Mouse (Mus musculus) small intestine, adult 2 months (tissue): ENCODE measurements around the gene Wdr5b.

Experiments used
- CTCF ChIP-seq: fragments of 200-500 bp; IDR thresholded peaks from 2 replicates; pipeline ENCODE4 v1.5.1; 2012; ENCODE audit warnings: low read depth, mild to moderate bottlenecking, control low read depth, inconsistent platforms, low read length, moderate library complexity, mixed read lengths; ENCODE audit not compliant: insufficient replicate concordance, insufficient read length; ENCODE audit errors: extremely low read depth
- POLR2A ChIP-seq: fragments of 200-500 bp; IDR thresholded peaks from 2 replicates; pipeline ENCODE4 v1.6.1; 2012; ENCODE audit warnings: low read depth, mild to moderate bottlenecking, control low read depth, inconsistent platforms, low read length, moderate library complexity

DNA sequence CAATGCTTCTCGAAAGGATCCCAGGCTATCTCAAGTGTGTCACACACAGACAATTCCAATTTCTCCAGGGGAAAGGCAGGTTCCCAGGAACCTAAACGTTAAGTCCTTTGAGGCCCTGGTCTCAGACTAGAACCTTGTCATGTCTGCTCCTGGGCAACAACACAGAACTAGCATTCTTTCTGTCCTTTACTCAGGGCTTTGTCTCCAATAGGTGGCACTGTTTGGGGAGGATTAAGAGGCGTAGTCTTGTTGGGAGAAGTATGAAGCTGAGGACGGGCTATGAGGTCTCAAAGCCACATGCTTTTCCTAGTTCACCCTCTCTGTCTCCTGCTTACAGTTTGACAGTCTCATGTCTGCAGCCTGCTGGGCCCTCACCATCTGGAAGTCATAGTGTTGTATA lies 6.5 kb downstream of the Wdr5b start:
- TF ChIP-seq POLR2A, result no peak
- TF ChIP-seq CTCF, result no peak
